Mouse (Mus musculus) G1E (cell line): ENCODE measurements around the gene Astn2. TPM values are rescaled to one million over a fixed set of nuclear protein-coding genes. Genes with fewer than 3 reads are reported as not detected.
A peak's percentile ranks its signal among the peaks of the same experiment; 100 is the strongest.

Experiments
- ATAC-seq: 2 replicates; pipeline ENCODE4 v1.8.0; 2016; ENCODE audit warnings: mild to moderate bottlenecking; ENCODE audit not compliant: insufficient number of reproducible peaks, poor library complexity, low FRiP score, severe bottlenecking; ENCODE audit errors: extremely low read depth
- DNase-seq: peaks from one replicate; pipeline ENCODE4 v3.0.0; 2012; ENCODE audit warnings: low spot score
- H3K27me3 ChIP-seq: 2 replicates; pipeline ENCODE4 v1.6.1; 2012; ENCODE audit warnings: mild to moderate bottlenecking, low read length, inconsistent platforms; ENCODE audit not compliant: insufficient read depth
- H3K36me3 ChIP-seq: replicated peaks from 2 replicates; pipeline ENCODE3; 2012; ENCODE audit warnings: mild to moderate bottlenecking, inconsistent platforms
- H3K4me1 ChIP-seq: 2 replicates; pipeline ENCODE4 v1.6.1; 2012; ENCODE audit warnings: low read depth, low read length, inconsistent platforms, mixed read lengths; ENCODE audit not compliant: insufficient read depth
- H3K4me3 ChIP-seq: 2 replicates; pipeline ENCODE4 v1.5.1; 2012; ENCODE audit warnings: low read depth, mild to moderate bottlenecking, inconsistent platforms, low read length, moderate library complexity, mixed read lengths
- H3K9me3 ChIP-seq: replicated peaks from 2 replicates; pipeline ENCODE4 v1.6.1; 2012; ENCODE audit warnings: inconsistent platforms
- CTCF ChIP-seq: IDR thresholded peaks from 2 replicates; pipeline ENCODE4 v1.5.1; 2012; ENCODE audit warnings: low read depth, low read length, inconsistent platforms, mixed read lengths
- GATA1 ChIP-seq: IDR thresholded peaks from 2 replicates; pipeline ENCODE4 v1.6.1; 2012; ENCODE audit warnings: borderline replicate concordance, low read length, inconsistent platforms, mixed read lengths
- GATA2 ChIP-seq: IDR thresholded peaks from 2 replicates; pipeline ENCODE4 v1.6.1; 2012; ENCODE audit warnings: low read depth, low read length, inconsistent platforms, borderline replicate concordance
- POLR2AphosphoS5 ChIP-seq: IDR thresholded peaks from 2 replicates; pipeline ENCODE4 v1.6.1; 2012; ENCODE audit warnings: low read depth, low read length, inconsistent platforms; ENCODE audit not compliant: insufficient replicate concordance
- TAL1 ChIP-seq: conservative IDR thresholded peaks from 2 replicates; pipeline ENCODE4 v1.6.1; 2012; ENCODE audit warnings: low read depth, low read length, inconsistent platforms, mixed read lengths
- polyA plus RNA-seq: library from polyadenylated mRNA; stranded (reverse); fragments of >175 nt; gene quantifications from 2 replicates; pipeline ENCODE4 v1.2.3, GENCODE M21; 2012
- total RNA-seq, 2 experiments: library from RNA; stranded (forward) in 1 of 2; stranded (reverse) in 1 of 2; fragments of 200-1000 nt in 1 of 2; fragments of >200 nt in 1 of 2; fragmentation: Nextera tagmentation in 1 of 2; gene quantifications; 2 replicates each; pipeline ENCODE4 v1.2.3; 2014 to 2017

The Astn2 gene
- total and polyA plus RNA-seq, 3 experiments = not detected

DNA sequence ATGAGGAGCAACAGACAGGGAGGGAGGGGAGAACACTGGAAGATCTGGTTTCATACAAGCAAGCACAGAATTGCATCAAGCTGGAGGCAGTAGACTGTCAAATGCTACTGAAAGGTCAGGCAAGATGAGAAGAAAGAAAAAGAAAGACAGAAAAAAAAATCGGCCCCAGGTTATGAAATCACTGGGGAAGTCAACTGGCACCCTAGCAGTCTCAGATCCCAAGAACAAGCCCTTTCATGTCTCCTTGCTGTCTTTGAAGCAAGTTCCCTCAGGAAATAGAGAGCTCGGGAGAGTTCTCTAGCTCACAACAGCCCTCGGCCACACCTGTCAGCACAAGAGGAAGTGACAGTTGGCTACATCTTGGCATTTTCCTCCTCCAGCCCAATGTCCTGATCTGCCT is 766.2 kb downstream of the Astn2 start:
- Histone ChIP-seq H3K27me3 (no peaks in the 10 kb centered on the region), H3K9me3 (peaks cover 3% of the 10 kb centered on the region), H3K4me1 (no peaks in the 10 kb centered on the region), H3K36me3 (no peaks in the 10 kb centered on the region), H3K4me3 (no peak overlapping the region)
- TF ChIP-seq GATA1 = no peak
- TF ChIP-seq TAL1 = no peak
- TF ChIP-seq GATA2 = no peak
- no peak for TF ChIP-seq POLR2AphosphoS5
- no peak for TF ChIP-seq CTCF
- ATAC-seq (no peak), DNase-seq (no peak)

DNA sequence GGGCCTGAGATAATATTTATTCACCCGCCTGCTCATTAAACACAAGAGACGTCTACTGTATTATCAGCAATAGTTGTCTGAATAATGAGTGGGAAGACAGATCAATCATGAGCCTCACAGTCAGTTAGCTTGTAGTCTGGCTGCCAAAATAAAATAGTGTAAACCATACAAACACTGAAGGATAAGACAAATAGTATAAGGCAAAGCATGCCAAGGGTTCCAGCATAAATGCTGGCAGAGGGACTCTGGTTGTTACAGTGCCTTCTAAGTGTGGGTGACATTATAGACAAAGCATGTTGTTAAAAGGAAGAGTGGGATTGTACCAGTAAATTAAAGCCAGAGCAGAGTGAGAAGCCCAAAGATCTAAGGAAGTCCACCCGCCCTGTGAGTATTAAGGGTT is 784.3 kb downstream of the Astn2 start:
- Histone ChIP-seq H3K4me1 (no peaks in the 10 kb centered on the region), H3K36me3 (no peaks in the 10 kb centered on the region), H3K4me3 (no peak overlapping the region), H3K27me3 (no peaks in the 10 kb centered on the region), H3K9me3 (peaks cover 8% of the 10 kb centered on the region)
- ATAC-seq = no peak
- TF ChIP-seq TAL1 (no peak), GATA1 (no peak), CTCF (no peak), GATA2 (no peak), POLR2AphosphoS5 (no peak)
- no peak for DNase-seq

DNA sequence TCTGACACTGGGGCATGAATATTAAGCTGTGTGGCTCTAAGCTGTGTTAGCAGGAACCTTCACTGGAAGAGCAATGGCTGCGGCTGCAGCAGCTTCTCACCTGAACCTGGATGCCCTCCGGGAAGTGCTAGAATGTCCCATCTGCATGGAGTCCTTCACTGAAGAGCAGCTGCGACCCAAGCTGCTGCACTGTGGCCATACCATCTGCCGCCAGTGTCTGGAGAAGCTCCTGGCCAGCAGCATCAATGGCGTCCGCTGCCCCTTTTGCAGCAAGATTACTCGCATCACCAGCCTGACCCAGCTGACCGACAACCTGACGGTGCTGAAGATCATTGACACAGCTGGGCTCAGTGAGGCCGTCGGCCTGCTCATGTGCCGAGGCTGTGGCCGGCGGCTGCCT is 791.3 kb downstream of the Astn2 start:
- no peak for ATAC-seq
- Histone ChIP-seq H3K9me3 (peaks cover 31% of the 10 kb centered on the region), H3K4me3 (peak overlapping the region; percentile 9; the same call in 1 of the 2 replicates), H3K36me3 (no peaks in the 10 kb centered on the region), H3K27me3 (peaks cover 5% of the 10 kb centered on the region; the same call in 1 of the 2 replicates), H3K4me1 (no peaks in the 10 kb centered on the region)
- DNase-seq = no peak
- no peak for TF ChIP-seq GATA1
- TF ChIP-seq CTCF = no peak
- no peak for TF ChIP-seq GATA2
- no peak for TF ChIP-seq TAL1

DNA sequence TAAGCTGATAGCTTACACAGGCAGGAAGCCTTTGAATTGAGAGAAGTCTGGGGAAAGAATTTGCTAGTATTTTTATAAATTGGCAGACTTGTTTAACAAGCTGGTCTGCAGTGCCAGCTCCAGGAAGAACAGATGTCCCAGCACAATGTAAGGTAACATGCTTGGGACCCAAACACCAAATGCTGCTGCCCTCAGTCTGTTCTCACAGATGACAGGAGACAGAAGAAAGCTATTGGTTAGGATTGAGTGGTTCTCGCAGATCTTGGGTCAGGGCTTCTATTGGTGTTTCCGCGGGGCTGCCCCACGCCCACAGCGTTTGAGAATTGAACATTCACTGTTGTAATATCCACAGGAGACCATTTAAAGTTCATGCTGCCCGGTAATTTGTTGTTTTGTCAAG is 793.5 kb downstream of the Astn2 start:
- H3K4me1 ChIP-seq = no peaks in the 10 kb centered on the region
- ATAC-seq (no peak), DNase-seq (no peak)
- no peak overlapping the region for H3K4me3 ChIP-seq
- H3K27me3 ChIP-seq = peaks cover 5% of the 10 kb centered on the region; the same call in 1 of the 2 replicates
- H3K9me3 ChIP-seq = peaks cover 36% of the 10 kb centered on the region
- no peak for TF ChIP-seq GATA1
- no peak for TF ChIP-seq CTCF
- no peak for TF ChIP-seq TAL1
- TF ChIP-seq GATA2 = no peak
- no peak for TF ChIP-seq POLR2AphosphoS5
- H3K36me3 ChIP-seq = no peaks in the 10 kb centered on the region

DNA sequence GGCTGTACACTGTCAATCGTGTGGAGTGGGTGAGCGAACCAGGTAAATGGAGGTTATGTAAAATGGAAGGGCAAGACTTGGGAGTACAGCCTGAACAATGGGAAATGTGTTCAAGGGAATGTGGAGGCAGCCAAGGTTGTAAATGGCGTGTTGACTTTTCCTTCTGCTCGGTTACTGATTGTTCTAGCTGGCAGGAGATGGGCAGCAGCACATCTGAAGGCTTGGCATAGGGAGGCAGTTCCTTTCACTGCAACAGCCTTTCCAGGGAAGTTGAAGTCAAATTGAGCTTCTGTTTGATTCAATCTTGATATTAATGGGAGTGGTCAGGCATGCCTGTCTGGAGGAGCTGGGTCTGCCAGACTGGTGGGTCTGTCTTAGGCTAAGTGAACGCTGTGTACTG is 794.1 kb downstream of the Astn2 start:
- no peak for TF ChIP-seq TAL1
- no peak for TF ChIP-seq GATA2
- no peak for TF ChIP-seq GATA1
- Histone ChIP-seq H3K9me3 (peaks cover 36% of the 10 kb centered on the region), H3K4me1 (no peaks in the 10 kb centered on the region), H3K36me3 (no peaks in the 10 kb centered on the region), H3K27me3 (peaks cover 5% of the 10 kb centered on the region; the same call in 1 of the 2 replicates), H3K4me3 (no peak overlapping the region)
- DNase-seq (no peak), ATAC-seq (no peak)

DNA sequence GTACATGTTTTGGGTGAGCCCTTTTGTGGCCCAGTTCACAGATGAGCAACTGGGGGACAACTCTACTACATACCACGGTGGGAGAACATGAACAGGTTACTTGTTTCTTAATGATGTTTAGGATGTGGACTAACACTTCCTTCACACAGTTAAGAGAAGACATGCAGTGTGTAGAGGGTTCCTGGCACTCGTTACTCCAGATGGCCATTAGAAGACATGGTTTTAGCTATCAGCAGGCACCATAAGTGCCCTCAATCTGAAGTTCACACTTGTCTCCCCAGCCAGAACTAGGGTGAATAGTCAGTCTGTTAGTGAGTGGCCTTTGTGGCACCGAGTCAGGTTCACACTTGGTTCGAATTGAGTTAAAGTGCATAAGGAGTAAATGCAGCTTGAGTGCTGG is 796.3 kb downstream of the Astn2 start:
- ATAC-seq (no peak), DNase-seq (no peak)
- Histone ChIP-seq H3K36me3 (no peaks in the 10 kb centered on the region), H3K27me3 (peaks cover under 1% of the 10 kb centered on the region; the same call in 1 of the 2 replicates), H3K4me3 (no peak overlapping the region), H3K4me1 (no peaks in the 10 kb centered on the region), H3K9me3 (peaks cover 26% of the 10 kb centered on the region)
- TF ChIP-seq GATA2 = no peak
- no peak for TF ChIP-seq TAL1
- TF ChIP-seq CTCF = no peak
- no peak for TF ChIP-seq POLR2AphosphoS5
- TF ChIP-seq GATA1 = no peak

DNA sequence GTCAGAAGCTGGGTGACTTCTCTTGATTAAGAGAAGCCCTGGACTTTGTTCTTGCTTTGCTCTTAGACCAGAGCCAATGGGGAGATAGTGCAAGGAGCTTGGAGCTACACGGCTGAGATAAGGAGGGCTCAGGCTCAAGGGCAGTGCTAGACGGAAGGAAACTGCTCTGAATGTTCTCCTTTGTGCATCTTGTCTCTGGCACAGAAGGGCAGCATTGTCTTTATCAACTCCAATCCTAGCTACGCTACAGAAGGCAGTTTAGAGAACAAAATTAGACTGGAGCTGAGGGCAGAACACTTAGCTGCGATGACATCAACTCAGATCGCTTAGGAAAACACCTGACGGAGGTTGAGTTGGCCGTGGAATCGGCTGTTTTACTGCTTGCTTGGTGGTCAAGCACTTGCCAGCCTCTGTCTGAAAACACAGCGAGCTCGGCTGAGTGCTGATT is 797.2 kb downstream of the Astn2 start:
- Histone ChIP-seq H3K4me1 (no peaks in the 10 kb centered on the region), H3K36me3 (no peaks in the 10 kb centered on the region), H3K9me3 (peaks cover 24% of the 10 kb centered on the region), H3K27me3 (no peaks in the 10 kb centered on the region), H3K4me3 (no peak overlapping the region)
- ATAC-seq (no peak), DNase-seq (no peak)
- TF ChIP-seq CTCF (no peak), POLR2AphosphoS5 (no peak), GATA2 (no peak), GATA1 (no peak), TAL1 (no peak)
